Mouse (Mus musculus) lung, embryonic 16.5 days (tissue): ENCODE measurements at regions not wholly inside any gene's neighbourhood (a gene's known extent, or its start where the extent isn't known, plus 50 kb on each side); places are given as distances from the start of the nearest gene placed in this dataset.
A peak's percentile ranks its signal among the peaks of the same experiment; 100 is the strongest.

Experiments
- ATAC-seq: fragments of 200-750 bp; cut with Nextera tagmentation; 2 replicates; pipeline ENCODE4 v1.8.0; 2017; ENCODE audit warnings: low read depth, mild to moderate bottlenecking, moderate library complexity
- H3K27ac ChIP-seq: fragments of 300-500 bp; sonication (generic); 2 replicates; pipeline ENCODE4 v1.5.1; 2014; ENCODE audit warnings: mild to moderate bottlenecking, control low read depth, low read length
- H3K27me3 ChIP-seq: fragments of 300-500 bp; sonication (generic); 2 replicates; pipeline ENCODE4 v1.6.1; 2014; ENCODE audit warnings: low read depth, low read length, mixed read lengths; ENCODE audit not compliant: control insufficient read depth, insufficient read depth
- H3K36me3 ChIP-seq: fragments of 300-500 bp; sonication (generic); 2 replicates; pipeline ENCODE4 v1.6.1; 2014; ENCODE audit warnings: low read length; ENCODE audit not compliant: control insufficient read depth, insufficient read depth
- H3K4me1 ChIP-seq: fragments of 300-500 bp; sonication (generic); replicated peaks from 2 replicates; pipeline ENCODE4 v1.6.1; 2014; ENCODE audit warnings: low read length, mixed read lengths; ENCODE audit not compliant: control insufficient read depth, insufficient read depth
- H3K4me2 ChIP-seq: fragments of 300-500 bp; sonication (generic); 2 replicates; pipeline ENCODE4 v1.6.1; 2014; ENCODE audit warnings: low read depth, low read length, control low read depth
- H3K4me3 ChIP-seq: fragments of 300-500 bp; sonication (generic); 2 replicates; pipeline ENCODE4 v1.5.1; 2014; ENCODE audit warnings: mild to moderate bottlenecking, low read length, control low read depth
- H3K9ac ChIP-seq: fragments of 300-500 bp; sonication (generic); 2 replicates; pipeline ENCODE4 v1.6.1; 2014; ENCODE audit warnings: low read length, control low read depth
- H3K9me3 ChIP-seq: fragments of 300-500 bp; sonication (generic); 2 replicates; pipeline ENCODE4 v1.6.1; 2016; ENCODE audit warnings: low read length; ENCODE audit not compliant: control insufficient read depth
- WGBS: fragments of 180-500 bp; shearing (Covaris S2); extraction: QIAGEN DNeasy Blood & Tissue Kit; methylation state at CpG from one replicate; pipeline ENCODE4 v1.1.7; 2014; 5-methylcytosine and 5-hydroxymethylcytosine counted together

DNA sequence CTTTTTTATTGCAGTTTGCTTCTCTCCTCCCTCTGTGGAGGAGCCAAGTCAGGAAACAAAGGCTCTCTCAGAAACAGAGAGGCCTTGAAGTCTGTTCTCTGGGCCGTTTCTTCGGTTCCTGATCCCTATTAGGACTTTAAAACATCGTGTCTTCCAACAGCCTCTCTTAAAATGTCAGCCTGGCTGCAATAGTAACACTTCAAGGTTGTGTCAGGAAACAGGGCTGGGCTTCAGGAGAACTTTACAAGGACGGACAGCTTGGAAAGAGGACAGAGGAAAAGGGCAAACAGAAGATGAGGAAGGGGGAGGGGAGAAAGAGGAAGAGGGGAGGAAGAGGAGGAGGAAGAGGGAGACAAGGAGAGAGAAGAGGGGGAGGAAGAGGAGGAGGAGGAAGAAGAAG lies 191.7 kb upstream of the Rreb1 start:
- ATAC-seq, result no peak
- no peaks in the 10 kb centered on the region for H3K4me1 ChIP-seq
- H3K4me3 ChIP-seq, result no peak overlapping the region
- H3K27me3 ChIP-seq, result no peaks in the 10 kb centered on the region
- H3K27ac ChIP-seq, result no peak overlapping the region
- 23% methylated on average over 4 of the region's 4 CpGs for whole genome bisulfite sequencing
- no peaks in the 10 kb centered on the region for H3K36me3 ChIP-seq
- H3K4me2 ChIP-seq, result no peak overlapping the region
- no peaks in the 10 kb centered on the region for H3K9me3 ChIP-seq
- H3K9ac ChIP-seq, result no peak overlapping the region

DNA sequence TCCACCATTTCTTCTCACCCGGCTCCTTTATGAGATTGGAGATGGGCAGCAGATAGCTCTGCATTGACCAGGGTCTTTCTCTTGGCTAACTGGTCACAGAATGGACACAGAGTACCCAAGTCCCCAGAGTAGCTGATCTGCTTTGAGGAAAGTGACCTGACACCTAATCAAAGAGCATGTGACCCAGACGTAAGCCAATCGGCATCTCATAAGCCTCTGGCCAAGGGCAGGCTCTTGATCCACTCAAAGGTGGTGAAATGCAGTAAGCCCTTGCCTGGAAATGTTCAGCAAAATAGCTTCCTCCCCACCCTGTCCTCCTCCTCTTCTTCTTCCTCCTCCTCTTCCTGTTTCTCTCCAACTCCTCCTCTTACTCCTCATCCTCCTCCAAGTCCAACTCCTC lies 190.3 kb upstream of the Rreb1 start:
- ATAC-seq, result no peak
- 88% methylated on average over 3 of the region's 3 CpGs for WGBS
- no peak overlapping the region for H3K4me2 ChIP-seq
- no peaks in the 10 kb centered on the region for H3K9me3 ChIP-seq
- H3K4me1 ChIP-seq, result no peaks in the 10 kb centered on the region
- H3K36me3 ChIP-seq, result no peaks in the 10 kb centered on the region
- H3K4me3 ChIP-seq, result no peak overlapping the region
- no peak overlapping the region for H3K27ac ChIP-seq
- H3K9ac ChIP-seq, result no peak overlapping the region
- no peaks in the 10 kb centered on the region for H3K27me3 ChIP-seq

DNA sequence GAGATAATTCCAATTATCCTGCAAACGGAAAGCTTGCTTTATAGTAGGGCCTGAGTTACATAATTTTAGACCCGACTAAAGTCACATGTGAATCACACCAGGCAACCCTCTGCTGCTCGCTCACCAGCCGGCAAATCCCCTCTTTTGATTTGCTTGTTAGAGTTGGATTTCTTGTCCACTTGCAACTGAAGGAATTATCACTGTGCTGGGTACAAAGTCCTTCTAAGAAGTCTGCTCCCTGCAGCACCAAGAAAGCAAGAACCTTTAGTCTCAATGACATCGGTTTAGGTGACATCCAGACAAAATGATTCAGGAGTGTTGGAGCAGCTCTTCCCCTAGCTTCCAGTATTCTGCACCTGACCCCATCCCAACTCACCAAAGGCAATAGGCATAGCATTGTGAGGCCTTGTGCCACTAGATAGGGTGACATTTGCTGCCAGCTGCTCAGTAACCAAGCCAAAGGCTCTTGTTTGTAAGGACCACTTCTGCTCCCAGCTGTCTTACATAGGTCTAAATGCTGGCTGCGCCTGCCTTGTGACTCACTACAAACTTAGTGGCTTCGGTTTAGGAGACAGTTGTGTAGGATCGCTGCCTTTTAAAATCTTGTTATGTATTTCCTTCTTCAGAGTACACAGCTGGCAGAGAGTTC lies 189.5 kb upstream of the Rreb1 start:
- no peaks in the 10 kb centered on the region for H3K4me1 ChIP-seq
- H3K4me2 ChIP-seq, result no peak overlapping the region
- no peak overlapping the region for H3K4me3 ChIP-seq
- H3K36me3 ChIP-seq, result no peaks in the 10 kb centered on the region
- no peaks in the 10 kb centered on the region for H3K27me3 ChIP-seq
- no peaks in the 10 kb centered on the region for H3K9me3 ChIP-seq
- WGBS, result 85% methylated on average over 8 of the region's 8 CpGs
- ATAC-seq, result no peak
- no peak overlapping the region for H3K9ac ChIP-seq
- no peak overlapping the region for H3K27ac ChIP-seq

DNA sequence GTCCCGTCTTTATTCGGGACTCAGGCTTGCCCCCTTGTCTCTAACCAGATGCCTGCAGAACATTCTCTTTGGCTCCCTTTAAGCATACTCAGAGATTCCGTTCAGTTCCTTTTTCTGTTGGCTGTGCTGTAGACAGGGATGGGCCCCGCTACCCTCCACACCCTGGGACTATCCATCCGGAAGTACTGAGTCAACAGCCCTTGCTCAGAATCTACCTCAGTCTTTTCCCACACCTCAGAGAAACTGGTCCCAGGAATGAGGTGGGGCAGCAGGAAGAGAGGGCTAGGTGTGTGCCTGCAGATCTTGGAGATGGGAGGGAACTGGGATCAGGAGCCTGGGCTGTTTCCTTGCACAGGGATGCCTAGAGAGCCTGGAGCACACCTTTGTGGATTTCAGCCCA lies 186.1 kb upstream of the Rreb1 start:
- Histone ChIP-seq H3K9ac (no peak overlapping the region), H3K4me3 (no peak overlapping the region), H3K27me3 (no peaks in the 10 kb centered on the region), H3K27ac (no peak overlapping the region), H3K36me3 (no peaks in the 10 kb centered on the region), H3K4me2 (no peak overlapping the region), H3K4me1 (no peaks in the 10 kb centered on the region; the same call in 1 of the 2 replicates), H3K9me3 (no peaks in the 10 kb centered on the region)
- 57% methylated on average over 5 of the region's 5 CpGs for WGBS
- peak; percentile 43; the same call in 1 of the 2 replicates for ATAC-seq

DNA sequence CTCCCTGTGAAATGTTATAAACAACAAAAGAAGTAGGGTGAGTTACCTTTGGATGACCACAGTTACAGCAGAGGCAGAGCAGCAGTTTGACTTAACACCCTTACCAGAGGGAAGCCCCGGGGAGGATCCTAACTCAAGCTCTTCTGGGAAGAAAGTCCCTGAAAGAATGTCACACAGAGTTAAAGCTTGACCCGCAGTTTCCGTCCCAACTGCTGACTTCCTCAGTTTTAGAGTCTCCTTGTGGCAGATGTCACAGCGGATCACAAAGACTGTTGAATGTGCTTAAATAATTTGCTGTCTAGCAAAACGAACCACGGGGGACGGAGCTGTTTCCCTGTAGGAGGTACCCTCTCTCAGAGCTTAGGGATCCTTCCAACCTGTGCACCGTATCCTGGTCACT lies 183.0 kb upstream of the Rreb1 start:
- Histone ChIP-seq H3K36me3 (no peaks in the 10 kb centered on the region), H3K27ac (no peak overlapping the region), H3K9me3 (no peaks in the 10 kb centered on the region), H3K4me2 (no peak overlapping the region), H3K4me1 (no peaks in the 10 kb centered on the region; the same call in 1 of the 2 replicates), H3K9ac (no peak overlapping the region), H3K4me3 (no peak overlapping the region), H3K27me3 (no peaks in the 10 kb centered on the region)
- WGBS, result 39% methylated on average over 8 of the region's 8 CpGs
- no peak for ATAC-seq

DNA sequence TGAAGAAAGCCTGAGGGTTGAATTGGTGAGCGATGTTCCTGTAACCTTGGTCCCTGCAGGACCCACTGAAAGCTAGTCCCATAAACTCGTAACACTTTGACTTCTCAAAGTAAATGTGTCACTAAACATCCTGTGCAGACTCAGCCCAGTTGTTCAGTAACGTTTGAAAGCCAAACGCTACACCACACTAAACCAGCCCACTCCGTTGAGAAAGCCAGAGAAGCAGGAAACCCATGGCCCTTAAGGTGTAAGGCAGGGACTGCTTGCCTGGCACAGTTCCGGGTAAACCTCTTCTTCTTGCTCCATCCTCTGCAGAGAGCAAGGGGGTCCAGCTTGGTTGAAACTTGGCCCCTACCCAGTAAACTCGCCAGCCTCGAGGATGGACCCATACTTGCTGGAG lies 180.6 kb upstream of the Rreb1 start:
- H3K9me3 ChIP-seq, result no peaks in the 10 kb centered on the region
- 45% methylated on average over 8 of the region's 8 CpGs for WGBS
- peaks cover 7% of the 10 kb centered on the region for H3K4me1 ChIP-seq
- ATAC-seq, result peak; percentile 12; the same call in 1 of the 2 replicates
- no peak overlapping the region for H3K4me3 ChIP-seq
- no peak overlapping the region for H3K4me2 ChIP-seq
- no peak overlapping the region for H3K9ac ChIP-seq
- no peaks in the 10 kb centered on the region for H3K27me3 ChIP-seq
- no peak overlapping the region for H3K27ac ChIP-seq
- H3K36me3 ChIP-seq, result no peaks in the 10 kb centered on the region

DNA sequence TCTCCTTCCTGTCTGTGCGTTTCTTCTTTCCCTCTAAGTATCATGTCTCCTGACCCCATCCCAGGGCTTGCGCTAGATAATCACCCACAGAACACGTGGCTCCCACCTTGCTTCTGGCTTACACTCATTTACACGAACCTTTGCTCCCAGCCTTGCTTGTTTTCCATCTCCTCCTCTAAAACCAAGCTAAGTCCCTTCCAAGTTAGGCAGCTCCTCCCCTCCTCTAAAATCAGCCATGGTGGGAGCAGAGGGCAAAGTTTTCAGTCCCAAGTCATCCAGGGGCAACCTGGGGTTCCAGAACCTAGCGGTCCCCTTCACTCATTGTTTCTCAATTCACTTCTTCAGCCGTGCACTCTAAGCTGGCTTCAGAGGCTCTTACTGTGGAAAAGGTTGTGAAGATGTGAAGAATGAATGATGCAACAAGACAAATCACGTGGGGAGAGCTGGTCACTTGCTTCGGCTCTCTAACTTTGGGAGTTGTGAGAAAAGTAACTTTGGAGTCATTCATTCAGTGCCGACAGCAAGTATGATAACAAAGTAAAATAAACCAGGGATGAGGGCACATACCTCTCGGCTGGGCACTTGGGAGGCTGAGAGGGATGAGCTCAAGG lies 179.9 kb upstream of the Rreb1 start:
- Histone ChIP-seq H3K27me3 (no peaks in the 10 kb centered on the region), H3K4me2 (no peak overlapping the region), H3K9me3 (no peaks in the 10 kb centered on the region), H3K36me3 (no peaks in the 10 kb centered on the region), H3K27ac (no peak overlapping the region), H3K9ac (no peak overlapping the region), H3K4me1 (peaks cover 10% of the 10 kb centered on the region), H3K4me3 (no peak overlapping the region)
- WGBS, result 64% methylated on average over 10 of the region's 10 CpGs
- no peak for ATAC-seq

DNA sequence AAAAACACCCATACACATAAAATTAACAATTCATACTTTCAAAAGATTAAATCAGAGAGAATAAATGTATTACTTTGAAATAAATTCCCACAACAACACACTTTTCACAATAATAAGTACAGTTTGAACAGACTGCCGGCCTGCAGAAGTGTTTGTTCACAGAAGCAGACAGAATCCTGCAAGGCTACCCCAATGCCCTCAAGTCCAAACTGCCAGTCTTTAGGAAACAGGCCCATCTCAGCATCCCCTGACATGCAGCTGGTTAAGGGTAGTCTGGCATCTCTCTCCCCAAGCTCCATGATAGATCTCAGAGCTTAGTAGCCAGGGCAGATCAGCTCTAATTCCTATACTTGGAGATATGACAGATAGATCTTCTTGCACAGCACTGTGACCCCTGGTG lies 178.5 kb upstream of the Rreb1 start:
- WGBS, result 94% methylated on average over 1 of the region's 1 CpGs
- Histone ChIP-seq H3K4me1 (peaks cover 10% of the 10 kb centered on the region), H3K27ac (no peak overlapping the region), H3K27me3 (no peaks in the 10 kb centered on the region), H3K4me2 (no peak overlapping the region), H3K36me3 (no peaks in the 10 kb centered on the region), H3K9me3 (no peaks in the 10 kb centered on the region), H3K4me3 (no peak overlapping the region), H3K9ac (no peak overlapping the region)
- ATAC-seq, result no peak

DNA sequence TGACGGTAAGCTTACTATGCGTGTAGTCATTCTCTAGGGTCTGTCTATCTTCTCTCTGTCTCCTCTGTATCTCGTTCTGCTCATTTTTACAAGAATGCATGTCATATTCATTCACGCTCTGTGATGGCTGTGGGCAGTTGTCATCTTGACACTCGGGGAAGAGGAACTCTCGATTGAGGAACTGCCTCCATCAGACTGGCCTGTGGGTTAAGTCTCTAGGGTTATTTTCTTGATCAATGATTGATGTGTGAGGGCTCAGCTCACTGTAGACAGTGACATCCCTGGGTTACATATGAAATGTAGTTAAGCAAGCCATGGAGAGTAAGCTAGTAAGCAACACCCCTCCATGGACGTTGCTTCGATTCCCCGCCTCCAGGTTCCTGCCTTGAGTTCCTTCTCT lies 178.0 kb upstream of the Rreb1 start:
- no peaks in the 10 kb centered on the region for H3K27me3 ChIP-seq
- 85% methylated on average over 9 of the region's 9 CpGs for WGBS
- H3K4me3 ChIP-seq, result no peak overlapping the region
- H3K4me2 ChIP-seq, result no peak overlapping the region
- no peaks in the 10 kb centered on the region for H3K9me3 ChIP-seq
- no peak overlapping the region for H3K9ac ChIP-seq
- no peak for ATAC-seq
- peaks cover 10% of the 10 kb centered on the region for H3K4me1 ChIP-seq
- H3K27ac ChIP-seq, result no peak overlapping the region
- no peaks in the 10 kb centered on the region for H3K36me3 ChIP-seq
